Mouse (Mus musculus): Measurements from ENCODE around the gene Fzd2.

The Fzd2 gene

GRCm38 (mm10) chr11:102619449-102619848 lies 15.3 kb downstream of the Fzd2 start:
- DNase-seq (ENCODE audit: extremely low read depth, low read depth) = no peak

- no peak for DNase-seq (ENCODE audit: extremely low read depth, low read depth)
Observed at GRCm38 (mm10) chr11:102623876-102624789, 19.9 kb downstream of the Fzd2 start.

- DNase-seq (ENCODE audit: extremely low read depth, low read depth) = no peak
Observed at GRCm38 (mm10) chr11:102624888-102625407, 20.8 kb downstream of the Fzd2 start.

GRCm38 (mm10) chr11:102627171-102627931 lies 23.2 kb downstream of the Fzd2 start:
- no peak for DNase-seq (ENCODE audit: extremely low read depth, low read depth)

- DNase-seq (ENCODE audit: extremely low read depth, low read depth) = no peak
Observed at GRCm38 (mm10) chr11:102628529-102628928, 24.3 kb downstream of the Fzd2 start.

- DNase-seq (ENCODE audit: extremely low read depth, low read depth) = no peak
Observed at GRCm38 (mm10) chr11:102629375-102629774, 25.2 kb downstream of the Fzd2 start.

- no peak for DNase-seq (ENCODE audit: extremely low read depth, low read depth)
Observed at GRCm38 (mm10) chr11:102630731-102631130, 26.5 kb downstream of the Fzd2 start.

- no peak for DNase-seq (ENCODE audit: extremely low read depth, low read depth)
Observed at GRCm38 (mm10) chr11:102631203-102631602, 27.0 kb downstream of the Fzd2 start.

- DNase-seq (ENCODE audit: extremely low read depth, low read depth) = no peak
Observed at GRCm38 (mm10) chr11:102632725-102633124, 28.5 kb downstream of the Fzd2 start.

GRCm38 (mm10) chr11:102633379-102633778 lies 29.2 kb downstream of the Fzd2 start:
- DNase-seq (ENCODE audit: extremely low read depth, low read depth) = no peak

- no peak for DNase-seq (ENCODE audit: extremely low read depth, low read depth)
Observed at GRCm38 (mm10) chr11:102636887-102637286, 32.7 kb downstream of the Fzd2 start.

GRCm38 (mm10) chr11:102643891-102644382 lies 39.7 kb downstream of the Fzd2 start:
- no peak for DNase-seq (ENCODE audit: extremely low read depth, low read depth)

GRCm38 (mm10) chr11:102646226-102646625 lies 42.0 kb downstream of the Fzd2 start:
- DNase-seq (ENCODE audit: extremely low read depth, low read depth) = no peak

GRCm38 (mm10) chr11:102647885-102648284 lies 43.7 kb downstream of the Fzd2 start:
- DNase-seq (ENCODE audit: extremely low read depth, low read depth) = no peak

GRCm38 (mm10) chr11:102651381-102651780 lies 47.2 kb downstream of the Fzd2 start:
- peak; percentile 35 for DNase-seq (ENCODE audit: extremely low read depth, low read depth)

GRCm38 (mm10) chr11:102652844-102653243 lies 48.6 kb downstream of the Fzd2 start:
- DNase-seq (ENCODE audit: extremely low read depth, low read depth) = no peak

GRCm38 (mm10) chr11:102655888-102656287 lies 51.7 kb downstream of the Fzd2 start:
- no peak for DNase-seq (ENCODE audit: extremely low read depth, low read depth)

GRCm38 (mm10) chr11:102656326-102656926 lies 52.2 kb downstream of the Fzd2 start:
- peak; percentile 24 for DNase-seq (ENCODE audit: extremely low read depth, low read depth)

- no peak for DNase-seq (ENCODE audit: extremely low read depth, low read depth)
Observed at GRCm38 (mm10) chr11:102656931-102657330, 52.7 kb downstream of the Fzd2 start.
